Mouse (Mus musculus): ENCODE data around the gene Gjd3.
"Not testable (repeated sequence)": the region's sequence is repeated elsewhere in the genome, so short reads cannot be mapped to it uniquely, and the experiment has no call there.

Gene Gjd3

DNA sequence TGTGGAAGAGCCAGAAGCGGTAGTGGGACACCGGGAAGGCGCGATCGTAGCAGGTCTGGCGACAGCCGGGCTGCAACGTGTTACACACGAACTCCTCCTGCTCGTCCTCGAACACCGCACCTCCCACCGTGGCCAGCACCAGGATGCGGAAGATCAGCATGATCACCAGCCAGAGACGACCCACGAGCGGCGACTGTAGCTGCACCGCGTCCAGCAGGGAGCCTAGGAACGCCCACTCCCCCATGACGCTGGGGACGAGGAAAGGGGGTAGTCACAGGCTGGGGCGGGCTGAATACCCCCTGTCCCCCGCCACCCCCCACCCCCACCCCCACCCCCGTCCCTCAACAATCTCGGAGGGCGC lies at the start of gene Gjd3:
Gjd3 (minus strand) TSS at position 244 of the 361 bp plus-strand sequence.
- DNase-seq (ENCODE audit: low spot score), result no peak

DNA sequence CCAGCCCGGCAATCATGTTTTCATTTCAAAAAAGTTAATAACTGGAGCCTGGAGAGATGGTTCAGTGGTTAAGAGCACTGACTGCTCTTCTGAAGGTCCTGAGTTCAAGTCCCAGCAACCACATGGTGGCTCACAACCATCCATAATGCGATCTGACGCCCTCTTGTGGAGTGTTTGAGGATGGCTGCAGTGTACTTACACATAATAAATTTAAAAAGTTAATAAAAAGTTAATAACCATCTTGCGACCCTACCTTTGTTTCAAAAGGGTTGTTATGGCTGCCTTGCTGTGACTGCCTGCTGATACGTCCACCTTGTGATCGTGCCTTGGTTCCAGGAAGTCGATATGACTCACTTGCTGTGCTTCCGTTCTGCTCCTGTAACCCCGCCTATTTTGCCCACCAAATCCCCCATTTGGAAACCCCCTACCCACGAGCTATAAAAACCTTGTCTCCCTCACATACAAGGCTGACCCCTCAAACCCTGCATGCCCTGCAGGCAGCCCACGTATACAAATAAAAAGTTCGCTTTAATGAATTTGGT lies 44.2 kb upstream of the Gjd3 start:
- no peak for DNase-seq (ENCODE audit: low spot score)

DNA sequence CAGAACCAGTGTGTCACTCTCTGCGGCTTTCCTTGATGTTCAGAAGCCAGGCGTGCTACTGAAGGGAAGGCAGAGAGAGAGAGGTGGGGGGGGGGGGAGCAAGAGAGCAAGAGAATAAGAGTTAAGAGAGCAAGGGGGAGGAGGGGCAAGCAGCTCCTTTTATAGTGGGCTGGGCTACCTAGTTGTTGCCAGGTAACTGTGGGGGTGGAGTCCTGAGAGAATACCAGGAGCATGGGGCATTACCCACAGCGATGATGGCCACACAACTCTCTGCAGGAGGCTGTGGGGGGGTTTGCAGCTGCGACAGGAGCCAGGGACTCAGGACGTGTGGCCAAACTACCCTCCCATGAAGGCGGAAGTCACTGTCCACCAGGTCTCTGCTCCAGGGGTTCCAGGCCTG lies 43.1 kb upstream of the Gjd3 start:
- DNase-seq (ENCODE audit: low spot score), result no peak

DNA sequence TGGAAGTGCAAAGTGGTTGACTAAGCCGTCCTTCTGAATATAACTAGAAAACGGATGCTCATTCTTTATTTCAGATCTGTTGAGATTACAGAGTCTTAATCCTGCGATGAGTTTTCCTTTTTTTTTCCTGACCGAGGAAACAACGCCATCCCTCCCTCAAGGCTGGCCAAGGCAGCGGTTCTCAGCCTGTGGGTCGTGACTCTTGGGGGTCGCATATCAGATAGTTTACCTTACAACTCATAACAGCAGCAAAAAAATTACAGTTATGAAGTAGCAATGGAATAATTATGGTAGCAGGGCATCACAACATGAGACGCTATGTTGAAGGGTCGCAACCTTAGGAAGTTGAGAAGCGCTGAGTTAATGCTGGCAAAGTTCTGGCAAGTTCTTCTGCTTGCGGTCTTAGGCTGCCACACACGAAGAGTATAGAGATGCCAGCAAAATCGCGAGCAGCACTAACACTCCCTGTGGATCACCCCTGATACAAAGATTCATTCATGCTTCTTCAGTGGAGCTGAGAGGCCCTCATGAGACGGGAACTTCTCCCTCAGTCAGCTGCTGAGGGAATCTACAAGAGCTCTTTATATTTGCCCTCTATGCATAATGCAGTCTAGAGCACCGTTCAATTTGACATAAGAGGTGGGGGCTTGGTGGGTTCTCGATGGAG lies 41.8 kb upstream of the Gjd3 start:
- DNase-seq (ENCODE audit: low spot score), result no peak

DNA sequence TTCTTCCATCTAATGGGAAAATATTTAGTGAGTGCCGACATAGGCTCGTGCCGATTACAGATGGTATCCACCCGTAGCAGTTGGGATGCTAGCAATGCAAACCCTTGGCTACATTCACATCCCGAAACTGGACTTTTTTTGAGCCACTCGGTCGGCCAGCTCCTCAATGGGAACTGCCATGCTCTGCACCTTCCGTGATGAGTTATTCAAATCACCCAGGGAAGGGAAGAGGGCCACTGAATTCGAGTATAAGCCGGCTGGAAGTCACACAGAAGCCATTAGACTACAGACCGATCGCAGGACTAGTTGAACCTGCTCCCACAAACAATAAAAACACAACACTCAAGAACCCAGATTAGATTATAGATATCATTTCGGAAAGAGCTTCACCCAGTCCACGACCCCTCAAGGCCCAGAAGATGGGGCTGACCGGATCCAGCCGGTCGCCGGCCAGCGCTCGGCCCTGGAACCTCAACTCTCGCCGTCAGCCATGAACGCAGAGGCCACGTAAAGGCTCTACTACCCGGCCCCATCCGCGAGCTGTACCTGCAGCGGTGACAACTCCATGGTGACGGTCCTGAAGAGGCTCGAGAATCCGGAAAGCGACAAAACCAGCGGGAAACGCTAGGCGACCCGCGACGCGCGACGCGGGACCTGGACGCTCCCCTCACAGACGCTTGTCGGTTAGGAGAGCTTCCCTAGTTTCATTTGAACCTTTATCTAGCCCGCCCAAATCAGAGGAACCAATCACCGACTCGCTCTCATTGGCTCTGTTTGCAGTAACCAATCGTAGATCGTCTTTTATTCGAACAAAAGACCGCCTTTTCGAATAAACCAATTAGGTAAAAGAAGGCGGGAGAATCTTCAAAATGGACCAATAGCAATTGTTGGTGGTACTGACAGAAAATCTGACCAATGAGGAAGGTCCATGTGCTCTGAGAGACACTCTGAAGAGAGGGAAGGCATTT lies 41.0 kb upstream of the Gjd3 start, which contains the start of gene Top2a:
Top2a (minus strand) TSS at position 690 of the 968 bp plus-strand sequence.
- peak; percentile 98 for DNase-seq (ENCODE audit: low spot score)

DNA sequence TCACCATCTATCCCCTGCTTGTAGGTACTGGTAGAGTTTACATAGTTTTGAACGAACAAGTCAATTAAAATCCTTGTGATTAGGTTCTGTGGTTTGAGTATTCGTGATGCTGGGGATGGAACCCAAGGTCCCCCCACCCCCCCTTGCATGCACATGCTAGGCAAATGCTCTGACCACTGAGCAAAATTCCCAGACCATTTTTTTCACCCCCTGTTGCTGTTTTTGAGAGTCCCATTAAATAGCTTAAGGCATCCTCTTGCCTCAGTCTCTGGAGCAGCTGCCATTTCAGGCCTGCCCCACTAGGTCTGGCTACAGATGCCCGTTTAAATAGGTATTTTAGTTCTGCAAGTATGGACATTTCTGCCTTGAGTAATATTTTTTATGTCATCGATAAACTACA lies 40.3 kb upstream of the Gjd3 start:
- no peak for DNase-seq (ENCODE audit: low spot score)

DNA sequence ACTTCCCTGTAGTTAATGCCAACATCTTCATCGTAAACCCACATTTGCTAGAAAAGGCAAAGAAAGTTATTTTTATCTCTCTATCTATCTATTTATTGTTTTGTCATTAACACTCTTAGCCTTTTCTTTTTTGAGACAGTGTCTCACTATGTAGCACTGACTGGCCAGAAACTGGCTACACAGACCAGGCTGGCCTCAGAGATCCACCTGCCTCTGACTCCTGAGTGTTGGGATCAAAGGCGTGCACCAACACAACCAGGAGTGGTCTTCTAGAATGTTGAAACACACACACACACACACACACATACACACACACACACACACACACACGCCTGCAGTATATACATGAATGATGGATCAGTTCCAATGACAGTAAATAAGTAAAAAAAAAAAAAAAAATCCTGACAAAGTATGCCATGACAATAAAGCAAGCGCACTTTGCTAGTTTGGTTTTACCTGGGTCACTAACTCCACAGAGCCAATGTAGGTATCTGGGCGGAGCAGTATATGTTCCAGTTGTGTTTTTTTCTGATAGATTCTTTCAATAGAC lies 39.6 kb upstream of the Gjd3 start:
- no peak for DNase-seq (ENCODE audit: low spot score)

DNA sequence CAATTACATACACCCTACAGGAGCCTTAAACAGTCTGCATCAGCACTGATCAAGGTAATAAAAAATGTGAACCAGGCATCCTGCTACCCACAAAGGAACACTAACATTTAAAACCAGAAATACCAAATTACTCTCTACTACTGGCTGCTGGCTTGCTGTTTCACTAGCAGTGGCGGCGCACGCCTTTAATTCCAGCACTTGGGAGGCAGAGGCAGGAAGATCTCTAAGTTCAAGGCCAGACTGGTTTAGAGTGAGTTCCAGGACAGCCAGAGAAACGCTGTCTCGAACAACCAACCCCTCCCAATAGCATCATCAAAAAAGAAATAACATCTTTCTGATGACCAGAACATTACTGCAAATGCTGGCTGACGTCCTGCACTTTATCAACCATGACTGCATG lies 37.0 kb upstream of the Gjd3 start:
- DNase-seq (ENCODE audit: low spot score), result no peak

DNA sequence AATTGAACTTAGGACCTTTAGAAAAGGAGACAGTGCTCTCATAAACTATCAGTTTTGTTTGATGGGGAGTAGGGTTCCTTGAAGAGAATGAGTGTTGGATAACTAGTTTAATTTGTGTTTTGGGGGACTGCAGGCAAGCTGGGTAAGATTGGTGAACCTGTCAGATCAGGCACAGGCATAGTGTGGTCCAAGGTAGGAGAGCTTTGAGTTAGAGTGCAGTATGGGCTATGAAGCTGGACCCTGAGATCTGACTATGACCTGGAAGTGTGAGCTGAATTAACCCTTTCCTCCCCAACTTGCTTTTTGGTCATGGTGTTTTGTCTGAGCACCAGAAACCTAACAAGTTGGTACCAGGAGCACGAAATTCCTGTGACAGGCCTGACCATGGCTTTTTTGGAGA lies 31.0 kb upstream of the Gjd3 start:
- DNase-seq (ENCODE audit: low spot score), result no peak

DNA sequence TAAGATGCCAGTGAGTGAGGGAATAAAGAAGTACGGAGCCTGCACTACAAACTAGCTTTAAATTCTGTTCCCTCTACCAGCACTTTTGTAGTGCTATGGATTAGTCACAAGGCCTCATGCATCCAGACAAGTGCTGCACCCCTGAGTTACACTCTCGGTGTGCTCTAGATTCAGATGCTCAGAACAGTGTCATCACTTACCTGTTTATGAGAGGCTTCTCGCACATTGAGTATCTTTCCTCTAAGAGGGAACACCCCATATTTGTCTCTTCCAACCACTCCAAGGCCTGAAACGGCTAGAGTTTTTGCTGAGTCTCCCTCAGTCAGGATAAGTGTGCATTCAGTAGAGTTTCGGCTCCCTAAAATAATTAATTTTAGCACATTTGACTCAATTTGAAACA lies 27.9 kb upstream of the Gjd3 start:
- no peak for DNase-seq (ENCODE audit: low spot score)

DNA sequence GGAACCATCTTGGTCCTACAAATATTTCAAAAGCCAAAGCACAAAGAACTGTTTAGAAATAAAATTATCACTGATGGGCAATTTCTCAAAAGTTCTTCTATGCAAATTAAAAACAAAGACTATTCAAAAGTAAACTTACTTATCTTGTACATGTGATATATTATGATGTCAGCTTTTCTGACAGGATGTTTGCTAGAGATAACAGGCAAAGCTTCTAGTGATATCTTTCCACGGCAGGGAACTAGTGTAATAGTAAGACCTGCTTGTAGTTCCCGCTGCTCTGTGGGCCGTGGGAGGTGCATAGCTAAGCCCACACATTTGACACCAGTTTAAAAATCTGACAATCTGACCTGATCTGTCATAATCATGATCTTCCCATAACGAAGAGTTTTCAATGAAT lies 27.3 kb upstream of the Gjd3 start:
- no peak for DNase-seq (ENCODE audit: low spot score)

DNA sequence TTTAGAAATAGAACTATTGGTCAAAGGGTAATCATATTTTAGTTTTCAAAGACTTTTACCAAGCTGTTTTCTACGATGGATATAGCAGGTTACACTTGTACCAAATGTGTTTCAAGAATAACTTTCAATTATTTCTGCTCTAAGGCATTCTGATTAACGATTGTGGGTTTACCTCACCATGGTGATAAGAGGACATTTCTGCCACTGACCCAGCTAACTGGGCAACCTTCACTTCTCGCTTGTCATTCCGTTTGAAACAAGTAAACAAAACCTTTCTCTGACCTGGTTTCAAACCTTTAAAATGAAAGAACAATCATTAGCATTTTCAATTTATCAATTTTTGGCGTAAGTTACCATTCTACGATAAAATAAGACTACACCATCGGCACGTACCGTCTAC lies 24.0 kb upstream of the Gjd3 start:
- DNase-seq (ENCODE audit: low spot score), result no peak

DNA sequence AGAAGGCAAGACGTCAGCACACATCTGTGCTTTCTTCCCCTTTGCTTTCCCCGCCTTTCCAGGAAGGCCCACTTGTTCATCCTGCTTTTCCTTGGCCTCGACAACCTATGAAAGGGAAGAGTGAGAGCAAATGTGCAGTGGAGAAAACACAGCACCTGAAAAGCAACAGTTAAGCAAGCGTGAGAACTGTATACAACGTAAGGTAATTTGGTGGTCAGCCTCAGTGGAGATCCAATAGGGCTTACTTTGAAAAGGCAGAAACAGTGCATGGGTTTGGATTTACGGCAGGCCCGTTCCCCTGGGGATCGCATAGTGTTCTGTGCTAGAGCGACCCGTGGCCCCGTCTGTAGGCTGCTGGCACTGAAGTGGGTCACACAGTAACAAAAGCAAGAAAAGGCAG lies 16.4 kb upstream of the Gjd3 start:
- no peak for DNase-seq (ENCODE audit: low spot score)

DNA sequence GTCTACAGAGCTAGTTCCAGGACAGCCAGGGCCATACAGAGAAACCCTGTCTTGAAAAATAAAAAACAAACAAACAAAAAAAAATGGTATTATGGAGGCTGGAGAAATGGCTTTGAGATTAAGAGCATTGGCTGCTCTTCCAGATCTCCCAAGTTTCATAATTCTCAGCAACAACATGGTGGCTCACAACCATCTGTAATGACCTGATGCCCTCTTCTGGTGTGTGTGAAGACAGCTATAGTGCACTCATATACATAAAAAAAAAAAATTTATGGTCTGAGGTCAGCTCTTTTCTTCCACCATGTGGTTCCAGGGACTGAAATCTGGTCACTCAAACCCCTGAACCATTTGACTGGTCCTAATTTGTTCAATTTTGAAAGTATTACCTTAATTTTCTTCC lies 16.0 kb upstream of the Gjd3 start:
- no peak for DNase-seq (ENCODE audit: low spot score)

DNA sequence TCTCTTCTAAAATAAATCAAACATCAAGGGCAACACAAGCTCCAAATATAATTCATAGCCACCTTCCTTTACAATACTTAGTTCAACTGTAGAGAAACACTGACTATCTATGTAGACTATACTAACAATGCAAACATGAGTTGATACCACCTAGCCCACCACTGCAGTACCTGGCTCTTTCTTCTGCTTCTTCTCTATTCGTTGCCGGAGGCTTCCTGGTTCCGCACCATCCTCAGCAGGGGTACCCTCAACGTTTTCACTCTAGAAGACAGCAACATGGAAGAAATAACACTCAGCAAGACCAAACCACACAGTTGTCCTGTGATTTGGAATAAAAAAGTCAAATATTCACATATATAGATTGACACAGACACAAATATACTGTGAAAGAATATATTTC lies 14.8 kb upstream of the Gjd3 start:
- DNase-seq (ENCODE audit: low spot score), result no peak

DNA sequence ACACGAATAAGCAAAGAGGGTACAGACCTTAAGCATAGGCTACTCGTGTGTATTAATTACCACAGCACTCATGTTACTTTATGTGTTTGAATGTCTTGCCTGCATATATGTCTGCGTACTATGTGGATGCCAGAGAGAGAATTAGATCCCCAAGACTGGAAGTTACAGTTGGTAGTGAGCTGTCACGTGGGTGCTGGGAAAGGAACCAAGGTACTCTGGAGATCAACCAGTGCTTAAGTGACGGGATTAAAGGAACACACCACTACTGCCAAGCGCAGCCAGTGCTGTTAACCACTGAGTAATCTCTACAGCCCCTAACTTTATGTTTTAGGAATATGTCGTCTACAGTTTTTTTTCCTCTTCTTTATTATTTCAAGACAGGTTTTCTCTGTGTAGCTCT lies 13.2 kb upstream of the Gjd3 start:
- no peak for DNase-seq (ENCODE audit: low spot score)

DNA sequence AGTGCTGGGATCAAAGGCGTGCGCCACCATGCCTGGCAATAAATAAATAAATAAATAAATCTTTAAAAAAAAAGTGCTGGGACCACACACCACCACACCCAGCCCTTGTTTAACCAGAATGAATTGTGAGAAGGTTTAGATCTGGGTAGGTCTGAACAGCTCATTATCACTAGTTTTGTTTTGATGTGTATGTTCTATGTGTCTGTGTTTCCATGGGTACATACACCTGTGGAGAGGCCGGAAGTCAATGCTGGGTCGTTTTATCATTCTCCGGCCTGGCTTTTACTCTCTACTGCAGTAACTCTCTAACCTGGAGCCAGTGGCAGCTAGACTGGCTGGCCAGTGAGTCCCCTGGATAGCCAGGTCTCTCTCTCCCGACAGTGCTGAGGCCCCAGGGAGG lies 8.1 kb upstream of the Gjd3 start:
- no peak for DNase-seq (ENCODE audit: low spot score)

DNA sequence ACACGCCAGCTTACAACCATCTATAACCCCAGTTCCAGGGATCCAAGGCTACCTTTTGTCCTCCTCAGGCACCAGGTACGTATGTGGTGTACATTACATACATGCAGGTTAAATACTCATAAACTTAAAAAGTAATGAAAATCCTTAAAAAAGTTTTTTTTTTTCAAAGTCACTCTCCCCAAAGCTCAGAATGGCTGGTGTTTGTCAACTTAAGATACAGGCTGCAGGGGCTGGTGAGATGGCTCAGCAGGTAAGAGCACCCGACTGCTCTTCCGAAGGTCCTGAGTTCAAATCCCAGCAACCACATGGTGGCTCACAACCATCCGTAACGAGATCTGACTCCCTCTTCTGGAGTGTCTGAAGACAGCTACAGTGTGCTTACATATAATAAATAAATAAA lies 5.4 kb upstream of the Gjd3 start:
- not testable (repeated sequence) for DNase-seq (ENCODE audit: low spot score)

DNA sequence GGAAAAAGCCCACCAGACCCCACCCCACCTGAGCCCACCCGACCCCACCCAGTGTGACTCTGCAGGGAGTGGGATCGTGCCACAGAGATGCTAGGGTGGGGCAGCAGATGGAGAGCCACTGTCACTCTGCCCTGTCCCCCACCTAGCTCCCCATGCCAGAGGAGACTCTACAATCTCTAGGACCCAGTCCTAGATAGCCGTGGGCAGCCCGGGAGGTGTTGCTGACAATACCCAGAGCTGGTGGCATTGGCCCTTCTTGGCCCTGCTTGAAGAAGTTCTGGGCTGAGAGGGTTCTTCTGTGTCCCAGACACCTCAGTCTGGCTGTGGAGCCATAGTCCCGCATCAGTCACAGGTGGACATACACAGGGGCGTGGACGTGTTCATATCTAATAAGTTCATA lies 2.7 kb upstream of the Gjd3 start:
- no peak for DNase-seq (ENCODE audit: low spot score)

DNA sequence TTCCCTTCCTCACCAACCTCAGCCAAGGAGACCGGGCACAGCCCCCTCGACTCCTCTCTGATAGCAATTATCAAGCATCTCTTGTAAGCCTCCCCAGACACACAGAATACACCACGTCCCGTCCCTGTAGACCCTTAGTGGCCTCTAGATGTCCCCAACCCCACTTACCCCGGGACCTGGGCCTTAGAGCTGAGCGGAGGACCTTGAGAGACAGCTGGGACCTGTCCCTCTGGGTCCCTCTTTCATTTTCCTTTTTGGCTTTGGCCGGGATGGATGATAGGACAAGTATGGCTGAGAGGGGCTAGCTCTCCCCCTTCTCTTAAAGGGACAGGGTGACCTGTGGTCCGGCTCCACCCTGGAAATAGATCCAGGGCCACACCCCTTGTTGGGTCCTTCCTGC lies 735 bp upstream of the Gjd3 start:
- DNase-seq (ENCODE audit: low spot score), result no peak

DNA sequence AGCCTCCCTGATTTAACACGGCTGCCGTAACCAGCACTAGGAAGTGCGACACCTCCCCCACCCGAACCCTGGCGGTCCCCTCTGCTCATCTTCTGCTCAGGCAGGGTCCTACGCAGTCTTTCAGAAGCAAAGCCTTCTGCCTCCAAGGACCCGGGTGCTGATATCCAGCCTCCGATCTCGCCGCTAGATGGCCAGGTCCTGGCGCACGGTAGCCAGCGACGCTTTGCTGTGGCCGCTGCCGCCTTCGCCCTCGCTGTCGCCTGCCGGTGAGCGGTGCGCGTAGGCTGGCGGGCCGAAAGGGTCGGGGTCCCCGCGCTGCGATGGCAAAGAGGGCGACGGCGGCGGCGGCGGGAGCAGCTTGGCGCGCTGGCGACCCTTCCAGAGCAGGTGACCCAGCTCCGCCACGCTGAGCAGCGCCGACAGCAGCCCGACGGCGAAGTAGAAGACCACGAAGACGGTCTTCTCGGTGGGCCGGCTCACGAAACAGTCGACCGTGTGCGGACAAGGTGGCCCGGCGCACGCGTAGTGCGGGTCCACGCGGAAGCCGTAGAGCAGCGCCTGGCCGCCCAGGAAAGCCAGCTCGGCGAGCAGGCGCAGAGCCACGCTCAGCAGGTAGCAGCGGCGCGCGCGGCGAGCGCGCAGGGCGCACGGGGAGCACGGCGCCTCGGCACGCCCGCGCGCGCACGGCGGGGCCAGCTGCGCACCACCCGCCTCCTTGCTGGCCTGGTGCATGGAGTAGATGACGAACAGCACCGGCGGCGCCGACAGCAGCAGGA lies 631 bp downstream of the Gjd3 start:
- peak; percentile 33 for DNase-seq (ENCODE audit: low spot score)

Measured in ovary, postnatal 10 days (tissue).